In genomic region chr7:83886366-83887129, GRCm38 (mm10) we compare ENCODE assay signal across 9 mouse cellular contexts. TPM values are rescaled to one million over a fixed set of nuclear protein-coding genes. Genes with fewer than 3 reads are reported as not detected.
A peak's percentile ranks its signal among the peaks of the same experiment; 100 is the strongest.
DNase-seq lines count a peak whose midpoint lies in the region; ATAC-seq and TF ChIP-seq lines count a peak whose summit lies in the region.
"Had no signal": no experiment of that assay in that cellular context is flagged by ENCODE, and none has a peak within 500 bp of the region (broad histone marks: within the 10 kb centered on the region; RNA-seq: fewer than 3 reads in every experiment).

No protein-coding gene starts in this region.

- H3K4me1 ChIP-seq in intestine, postnatal 0 days (replicated peaks; ENCODE audit: control insufficient read depth, insufficient read depth, low read length) = peaks cover 16% of the 10 kb centered on the region

- TF ChIP-seq CTCF in intestine, postnatal 0 days (IDR thresholded peaks at IDR 0.05; ENCODE audit: low read depth) = peak; percentile 82

- H3K4me3 ChIP-seq in intestine, postnatal 0 days (ENCODE audit: low read depth, low read length) = no peak overlapping the region

- peak; percentile 45 for DNase-seq in embryo, embryonic 10.5 days (ENCODE audit: low spot score)
- DNase-seq in embryo, embryonic 11 days = no peak
- DNase-seq in retina, postnatal 1 day = peak; percentile 32
- no peak for DNase-seq in retina, embryonic 14.5 days (ENCODE audit: low spot score)
- peak; percentile 70 for DNase-seq in splenic B cell, adult 2 months (ENCODE audit: low read depth, low spot score)
- DNase-seq in cerebellum, adult 11-12 months = no peak
- DNase-seq in thymus, adult 18-20 months = no peak

- ATAC-seq in intestine, postnatal 0 days = no peak
- ATAC-seq: Patski had no signal

- H3K27me3 ChIP-seq in intestine, postnatal 0 days (replicated peaks; ENCODE audit: control insufficient read depth, insufficient read depth, low read length) = no peaks in the 10 kb centered on the region
- H3K27me3 ChIP-seq in splenic B cell, adult 2 months (ENCODE audit: control insufficient read depth, insufficient read depth, low read length, poor library complexity, severe bottlenecking) = no peaks in the 10 kb centered on the region
- H3K27me3 ChIP-seq: Patski had no signal

- peaks cover 8% of the 10 kb centered on the region; the same call in 1 of the 2 replicates for H3K36me3 ChIP-seq in intestine, postnatal 0 days (ENCODE audit: control insufficient read depth, insufficient read depth)
- H3K36me3 ChIP-seq in splenic B cell, adult 2 months (ENCODE audit: control insufficient read depth, insufficient read depth, low read length, poor library complexity, severe bottlenecking) = no peaks in the 10 kb centered on the region

- no peak overlapping the region for H3K9ac ChIP-seq in intestine, postnatal 0 days (ENCODE audit: low read depth, low read length)

- no peak overlapping the region for H3K27ac ChIP-seq in intestine, postnatal 0 days (ENCODE audit: low read depth, low read length)

- H3K4me2 ChIP-seq in intestine, postnatal 0 days (replicated peaks; ENCODE audit: low read depth) = no peak overlapping the region

- H3K9me3 ChIP-seq in intestine, postnatal 0 days (ENCODE audit: control insufficient read depth) = no peaks in the 10 kb centered on the region

- WGBS in intestine, postnatal 0 days = 91% methylated on average over 6 of the region's 6 CpGs

RNA-seq across cellular contexts. Expression of gene Mesd, which starts 2.3 kb away (rescaled TPM):
- 53.6 and 55.0 TPM in 2 replicates for polyA plus RNA-seq in intestine, postnatal 0 days (2015; fragmentation: Nextera tagmentation; extraction: Ambion mirVana)

RNA-seq across cellular contexts. Expression of gene Tlnrd1, which starts 2.4 kb away (rescaled TPM):
- 11.8 and 12.0 TPM in 2 replicates for polyA plus RNA-seq in intestine, postnatal 0 days (2015; fragmentation: Nextera tagmentation; extraction: Ambion mirVana)

Comparison
In these comparisons a context has a peak if more than half of its experiments do, and no peak if none do; other contexts are left out.
1. DNase-seq: peak in embryo, embryonic 10.5 days (single experiment), retina, postnatal 1 day (single experiment) and splenic B cell, adult 2 months (single experiment); none in embryo, embryonic 11 days (single experiment), retina, embryonic 14.5 days (single experiment), cerebellum, adult 11-12 months (single experiment) and thymus, adult 18-20 months (0 of 2).